Mouse (Mus musculus): ENCODE measurements around the gene Scd2. TPM values are rescaled to one million over a fixed set of nuclear protein-coding genes. Genes with fewer than 3 reads are reported as not detected.

The Scd2 gene
- polyA plus RNA-seq, 1 experiment from 2014 or later: 219 TPM

Small RNA genes within 50 kb of the gene (microRNA-seq; reads per million reads assigned to microRNA genes)
- gene Mir5114: not detected

Other genes with a start within 250 kb of the Scd2 start
- 34.2 and 34.8 TPM in 2 replicates for gene Erlin1, start 223.9 kb upstream of the Scd2 start, polyA plus RNA-seq (2015; fragmentation: Nextera tagmentation; extraction: Ambion mirVana)
- 42.5 and 46.8 TPM in 2 replicates for gene Chuk, start 186.2 kb upstream of the Scd2 start, polyA plus RNA-seq (2015; fragmentation: Nextera tagmentation; extraction: Ambion mirVana)
- 32.5 and 33.9 TPM in 2 replicates for gene Cwf19l1, start 157.8 kb upstream of the Scd2 start, polyA plus RNA-seq (2015; fragmentation: Nextera tagmentation; extraction: Ambion mirVana)
- 96.2 and 96.4 TPM in 2 replicates for gene Bloc1s2, start 147.2 kb upstream of the Scd2 start, polyA plus RNA-seq (2015; fragmentation: Nextera tagmentation; extraction: Ambion mirVana)
- not detected in 2 replicates for gene Pkd2l1, start 101.2 kb upstream of the Scd2 start, polyA plus RNA-seq (2015; fragmentation: Nextera tagmentation; extraction: Ambion mirVana)
- not detected in 2 replicates for gene Scd3, start 90.4 kb upstream of the Scd2 start, polyA plus RNA-seq (2015; fragmentation: Nextera tagmentation; extraction: Ambion mirVana)
- gene Scd4, start 39.4 kb downstream of the Scd2 start, polyA plus RNA-seq (2015; fragmentation: Nextera tagmentation; extraction: Ambion mirVana): 0.13 and 0.14 TPM in 2 replicates
- gene Scd1, start 114.2 kb downstream of the Scd2 start, polyA plus RNA-seq (2015; fragmentation: Nextera tagmentation; extraction: Ambion mirVana): 8.0 and 8.4 TPM in 2 replicates
- 0.05 and 0.29 TPM in 2 replicates for gene Wnt8b, start 199.8 kb downstream of the Scd2 start, polyA plus RNA-seq (2015; fragmentation: Nextera tagmentation; extraction: Ambion mirVana)